Mouse (Mus musculus): Measurements from ENCODE around the gene Cdk5.

GRCm38 (mm10) chr5:24446630-24447029, 23.3 kb upstream of the Cdk5 start:
- TF ChIP-seq CTCF (IDR thresholded peaks at IDR 0.05; ENCODE audit: low read depth, low read length) (no peak), TAL1 (conservative IDR thresholded peaks at IDR 0.05; ENCODE audit: low read depth, low read length) (no peak), GATA1 (IDR thresholded peaks at IDR 0.05; ENCODE audit: borderline replicate concordance, low read length) (no peak), GATA2 (IDR thresholded peaks at IDR 0.05; ENCODE audit: borderline replicate concordance, low read depth, low read length) (no peak)
